Mouse (Mus musculus) lung, postnatal 36 days (tissue): ENCODE measurements around the gene Tcf20.
"Not testable (repeated sequence)": the region's sequence is repeated elsewhere in the genome, so short reads cannot be mapped to it uniquely, and the experiment has no call there.

Source experiments
- DNase-seq: peaks from one replicate; pipeline ENCODE4 v3.0.0; 2022; ENCODE audit warnings: mixed read lengths

The Tcf20 gene

GRCm38 (mm10) chr15:82804708-82805639 is 182.7 kb downstream of the Tcf20 start:
- DNase-seq: peak; percentile 89

GRCm38 (mm10) chr15:82795936-82796440 is 191.7 kb downstream of the Tcf20 start:
- DNase-seq: no peak

DNA sequence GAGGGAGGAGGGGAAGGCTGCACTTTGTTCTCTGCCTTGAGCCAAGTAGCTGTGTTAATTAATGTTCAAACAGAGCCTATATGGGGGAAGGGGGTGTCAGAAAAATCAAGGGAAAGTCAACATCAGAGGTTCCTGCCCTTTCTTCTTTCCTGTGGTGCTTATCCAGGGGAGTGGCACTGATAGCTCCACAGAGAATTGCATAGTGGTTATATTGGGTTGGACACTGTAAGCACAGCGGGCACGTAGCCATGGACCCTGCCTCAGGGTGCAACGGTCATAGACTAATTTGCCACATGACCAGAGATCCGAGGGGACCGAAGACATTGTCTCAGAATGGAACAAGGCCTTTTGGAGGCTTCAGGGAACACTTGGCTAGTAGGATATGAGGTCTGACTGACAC is 193.4 kb downstream of the Tcf20 start, which contains the start of gene Cyp2d26:
Cyp2d26 (minus strand) TSS at position 18 of the 400 bp plus-strand sequence.
- DNase-seq: no peak

- no peak for DNase-seq
Observed at GRCm38 (mm10) chr15:82793868-82794267, 193.8 kb downstream of the Tcf20 start.

DNA sequence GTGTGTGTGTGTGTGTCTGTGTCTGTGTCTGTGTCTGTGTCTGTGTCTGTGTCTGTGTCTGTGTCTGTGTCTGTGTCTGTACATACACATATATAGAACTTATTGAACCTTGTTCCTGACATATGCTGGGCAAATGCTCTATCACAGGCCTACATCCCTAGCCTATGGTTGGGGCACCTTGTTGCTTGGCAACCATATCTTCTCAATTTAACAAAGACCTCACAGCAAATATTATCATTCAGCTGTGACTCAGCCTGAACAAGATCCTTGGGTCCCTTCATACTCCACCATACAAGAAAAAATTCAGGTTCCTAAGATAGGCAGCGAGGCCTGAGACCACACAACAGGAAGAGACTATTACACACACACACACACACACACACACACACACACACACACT is 194.2 kb downstream of the Tcf20 start:
- no peak for DNase-seq

- no peak for DNase-seq
Observed at GRCm38 (mm10) chr15:82792566-82792965, 195.1 kb downstream of the Tcf20 start.

DNA sequence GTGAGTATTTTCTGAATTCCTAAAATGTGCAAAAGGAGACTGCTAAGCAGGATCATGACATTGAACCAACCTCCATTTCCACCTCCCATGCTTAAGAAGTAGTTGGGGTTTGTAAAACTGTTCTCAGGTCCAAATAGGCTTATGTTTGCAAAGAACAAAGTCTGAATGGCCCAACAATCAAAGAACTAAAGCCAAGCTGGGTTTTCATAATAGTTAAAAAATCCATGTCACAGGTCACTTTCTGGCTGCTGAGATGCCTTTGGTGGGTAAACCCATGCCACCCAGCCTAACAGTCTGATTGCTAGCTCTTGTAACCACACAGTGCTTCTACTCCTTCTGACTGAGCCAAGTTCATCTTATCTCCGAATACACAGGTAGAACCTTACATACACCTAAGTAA is 203.1 kb downstream of the Tcf20 start:
- no peak for DNase-seq

GRCm38 (mm10) chr15:82783800-82784199 is 203.9 kb downstream of the Tcf20 start:
- DNase-seq: no peak

- DNase-seq: not testable (repeated sequence)
Observed at GRCm38 (mm10) chr15:82777856-82778255, 209.8 kb downstream of the Tcf20 start.

- no peak for DNase-seq
Observed at GRCm38 (mm10) chr15:82765943-82766342, 221.7 kb downstream of the Tcf20 start.

- DNase-seq: no peak
Observed at GRCm38 (mm10) chr15:82764881-82765280, 222.8 kb downstream of the Tcf20 start.

DNA sequence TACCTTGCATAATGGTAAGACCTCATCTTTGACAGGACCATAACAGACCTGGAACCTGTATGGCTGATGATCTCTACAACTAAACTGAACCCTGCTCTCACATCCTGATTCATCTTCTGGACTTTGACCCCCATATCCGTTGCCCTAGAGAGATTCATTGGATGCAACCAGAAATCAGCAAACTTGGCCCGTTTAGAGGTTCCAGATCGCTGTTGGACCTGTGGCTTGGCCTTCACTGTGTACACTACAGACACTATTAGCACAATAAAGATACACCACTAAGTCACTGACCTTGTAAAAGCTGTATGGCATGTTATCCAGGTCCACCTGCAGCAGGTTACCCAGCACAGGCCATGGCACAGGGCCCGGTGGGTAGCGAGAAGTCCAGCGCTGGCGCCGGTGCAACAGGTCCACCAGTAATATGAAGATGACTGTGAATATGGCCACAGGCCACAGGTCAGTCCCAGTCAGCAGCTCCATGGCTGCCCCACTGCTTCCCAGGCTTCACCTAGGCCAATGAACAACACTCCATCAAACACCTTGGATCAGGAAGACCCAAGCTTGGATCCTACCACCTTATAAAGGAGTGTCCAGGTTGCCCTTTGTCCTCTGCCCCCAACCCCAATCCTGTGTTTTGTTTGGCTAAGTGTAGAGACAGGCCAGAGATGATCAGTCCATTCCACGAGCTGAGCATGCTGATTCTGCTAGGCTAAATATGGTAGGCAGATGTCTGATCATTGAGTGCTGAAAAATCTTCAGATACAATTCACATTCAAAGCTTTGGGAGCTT is 223.8 kb downstream of the Tcf20 start, which contains the start of gene Cyp2d40:
Cyp2d40 (minus strand) TSS at position 553 of the 790 bp plus-strand sequence.
- DNase-seq: no peak
